ENCODE assay signal across 24 mouse cellular contexts in the genomic region with DNA sequence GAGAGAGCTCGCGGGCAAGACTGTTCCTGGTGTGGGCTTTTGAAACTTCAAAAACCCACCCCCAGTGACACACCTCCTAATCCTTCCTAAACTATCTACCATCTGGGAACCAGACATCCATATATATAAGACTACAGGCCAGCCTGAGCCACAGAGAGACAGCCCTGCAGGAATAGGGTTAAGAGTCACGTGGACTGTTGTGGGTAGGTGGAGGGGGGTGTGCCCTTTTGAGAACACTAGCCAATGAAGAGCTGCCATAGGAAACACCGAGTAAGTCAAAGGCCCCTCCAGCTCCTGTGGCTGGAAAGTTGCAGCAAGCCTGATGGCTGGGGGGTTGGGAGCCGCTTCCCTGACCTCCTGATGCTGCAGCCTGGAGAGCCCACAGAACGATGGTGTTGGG. TPM values are rescaled to one million over a fixed set of nuclear protein-coding genes. Genes with fewer than 3 reads are reported as not detected.
DNase-seq lines count a peak whose midpoint lies in the region; ATAC-seq and TF ChIP-seq lines count a peak whose summit lies in the region.
"Had no signal": no experiment of that assay in that cellular context is flagged by ENCODE, and none has a peak within 500 bp of the region (broad histone marks: within the 10 kb centered on the region; RNA-seq: fewer than 3 reads in every experiment).

No protein-coding gene starts in this region.

- no peak for TF ChIP-seq POLR2A in CH12.LX (IDR thresholded peaks at IDR 0.05; ENCODE audit: low read depth, low read length)

- no peak overlapping the region for H3K9ac ChIP-seq in limb, embryonic 11.5 days (ENCODE audit: low read length)
- no peak overlapping the region for H3K9ac ChIP-seq in CH12.LX (ENCODE audit: insufficient read depth, low read depth)
- H3K9ac ChIP-seq: embryonic facial prominence, embryonic 13.5 days; forebrain, embryonic 12.5 days; heart, embryonic 15.5 days; hindbrain, embryonic 13.5 days had no signal

- in situ Hi-C loops in CH12.LX (cut with MboI; ENCODE audit: low pct_ligation_motif_present, low pct_unique_long_range_greater_than_20kb, low sequenced_read_pairs): no loop called here

- TF ChIP-seq RAD21 in CH12.LX (IDR thresholded peaks at IDR 0.05; ENCODE audit: low read depth, low read length): no peak

- no peak overlapping the region for H3K4me3 ChIP-seq in limb, embryonic 11.5 days (ENCODE audit: low read depth, low read length)
- no peak overlapping the region for H3K4me3 ChIP-seq in limb, embryonic 10.5 days
- H3K4me3 ChIP-seq in C2C12 (ENCODE audit: insufficient read depth, poor library complexity, severe bottlenecking): no peak overlapping the region
- no peak overlapping the region for H3K4me3 ChIP-seq in CH12.LX (replicated peaks in 1 of 3; ENCODE audit: low read depth in 2 of 3, low read length in 2 of 3, poor library complexity in 1 of 3)
- H3K4me3 ChIP-seq: embryonic facial prominence, embryonic 13.5 days; forebrain, embryonic 12.5 days; heart, adult 2 months; heart, embryonic 15.5 days; hindbrain, embryonic 13.5 days had no signal

- no peaks in the 10 kb centered on the region for H3K79me3 ChIP-seq in C2C12 (ENCODE audit: low read depth)

- no peak overlapping the region for H3K4me2 ChIP-seq in limb, embryonic 11.5 days (ENCODE audit: low read depth, severe bottlenecking)
- no peak overlapping the region for H3K4me2 ChIP-seq in CH12.LX (ENCODE audit: insufficient read depth, low read depth, poor library complexity, severe bottlenecking)
- H3K4me2 ChIP-seq: embryonic facial prominence, embryonic 13.5 days; forebrain, embryonic 12.5 days; heart, embryonic 11.5 days; heart, embryonic 15.5 days; hindbrain, embryonic 13.5 days had no signal

- WGBS in limb, embryonic 11.5 days: 32% methylated on average over 6 of the region's 6 CpGs
- 38% methylated on average over 6 of the region's 6 CpGs for WGBS in limb, embryonic 10.5 days

- H3ac ChIP-seq in C2C12 (ENCODE audit: control insufficient read depth, insufficient read length, low read depth): no peak overlapping the region

- dilution Hi-C loops in CH12.LX (cut with MboI; ENCODE audit: extremely low pct_ligation_motif_present, extremely low pct_unique_long_range_greater_than_20kb, low sequenced_read_pairs): no loop called here

- H3K36me3 ChIP-seq in limb, embryonic 11.5 days (ENCODE audit: control insufficient read depth, insufficient read depth, low read length): no peaks in the 10 kb centered on the region
- H3K36me3 ChIP-seq in limb, embryonic 10.5 days: no peaks in the 10 kb centered on the region
- H3K36me3 ChIP-seq in C2C12 (ENCODE audit: control insufficient read depth, insufficient read depth) (no peaks in the 10 kb centered on the region), CH12.LX (replicated peaks in 1 of 2; ENCODE audit: control insufficient read depth in 1 of 2, insufficient read depth in 1 of 2, low read length in 1 of 2) (no peaks in the 10 kb centered on the region)
- H3K36me3 ChIP-seq: embryonic facial prominence, embryonic 13.5 days; forebrain, embryonic 12.5 days; heart, embryonic 15.5 days; hindbrain, embryonic 13.5 days had no signal

- H3K27me3 ChIP-seq in limb, embryonic 11.5 days (ENCODE audit: control insufficient read depth, insufficient read depth, low read length): no peaks in the 10 kb centered on the region
- no peaks in the 10 kb centered on the region for H3K27me3 ChIP-seq in limb, embryonic 10.5 days (ENCODE audit: low read depth, poor library complexity, severe bottlenecking)
- H3K27me3 ChIP-seq in C2C12 (ENCODE audit: control insufficient read depth, insufficient read depth, insufficient read length) (peaks cover 4% of the 10 kb centered on the region), CH12.LX (replicated peaks) (peaks cover 91% of the 10 kb centered on the region)
- H3K27me3 ChIP-seq: embryonic facial prominence, embryonic 13.5 days; heart, embryonic 15.5 days; hindbrain, embryonic 13.5 days; Patski had no signal

- H3K27ac ChIP-seq in limb, embryonic 11.5 days (replicated peaks; ENCODE audit: low read depth, low read length): no peak overlapping the region
- no peak overlapping the region; the same call in 1 of the 2 replicates for H3K27ac ChIP-seq in limb, embryonic 10.5 days
- H3K27ac ChIP-seq in CH12.LX (ENCODE audit: insufficient read depth, low read depth): no peak overlapping the region
- H3K27ac ChIP-seq: embryonic facial prominence, embryonic 13.5 days; forebrain, embryonic 12.5 days; heart, adult 2 months; heart, embryonic 15.5 days; hindbrain, embryonic 13.5 days; hindbrain, postnatal 0 days had no signal

- peak; percentile 68; the same call in 1 of the 2 replicates for ATAC-seq in limb, embryonic 11.5 days (ENCODE audit: insufficient number of reproducible peaks, low FRiP score, low TSS enrichment, low read depth)
- ATAC-seq: CD4-positive, CD25-positive, alpha-beta regulatory T cell, adult 4 months; forebrain, embryonic 16.5 days; hindbrain, postnatal 0 days; Patski had no signal

- DNase-seq in limb, embryonic 11.5 days (ENCODE audit: low spot score): no peak
- DNase-seq in limb, embryonic 10.5 days (ENCODE audit: low spot score): no peak
- DNase-seq in CH12.LX (ENCODE audit: extremely low read depth) (no peak), adipocyte (ENCODE audit: low spot score) (peak; percentile 82)
- no peak for DNase-seq in heart, adult 11 months
- DNase-seq in layer of hippocampus, adult 11-12 months (ENCODE audit: low spot score): no peak
- DNase-seq: adrenal gland, postnatal 10 days; cerebellum, adult 11 months; cerebellum, adult 8-10 months; cerebellum, postnatal 14 days; gastrocnemius, postnatal 10 days; heart, adult 2 months; heart, postnatal 14 days had no signal

- H3K79me2 ChIP-seq in C2C12 (ENCODE audit: control insufficient read depth, insufficient read depth): no peaks in the 10 kb centered on the region
- no peaks in the 10 kb centered on the region for H3K79me2 ChIP-seq in CH12.LX (replicated peaks; ENCODE audit: control insufficient read depth, extremely low read depth, insufficient read depth, poor library complexity, severe bottlenecking)

- no peaks in the 10 kb centered on the region for H3K9me3 ChIP-seq in limb, embryonic 11.5 days (ENCODE audit: control insufficient read depth, low read length)
- H3K9me3 ChIP-seq in limb, embryonic 10.5 days (replicated peaks): no peaks in the 10 kb centered on the region
- H3K9me3 ChIP-seq in CH12.LX (replicated peaks; ENCODE audit: low read length): peaks cover 12% of the 10 kb centered on the region
- H3K9me3 ChIP-seq: embryonic facial prominence, embryonic 13.5 days; forebrain, embryonic 12.5 days; heart, embryonic 15.5 days; hindbrain, embryonic 13.5 days had no signal

- no peaks in the 10 kb centered on the region for H3K4me1 ChIP-seq in limb, embryonic 11.5 days (ENCODE audit: control insufficient read depth, insufficient read depth, low read length)
- peaks cover 8% of the 10 kb centered on the region for H3K4me1 ChIP-seq in limb, embryonic 10.5 days
- no peaks in the 10 kb centered on the region for H3K4me1 ChIP-seq in CH12.LX (ENCODE audit: control insufficient read depth in 1 of 2, insufficient read depth in 2 of 2)
- H3K4me1 ChIP-seq: forebrain, embryonic 12.5 days had no signal

- no peak for TF ChIP-seq CTCF in C2C12 (IDR thresholded peaks at IDR 0.05; ENCODE audit: control insufficient read depth, insufficient read depth, insufficient read length)
- no peak for TF ChIP-seq CTCF in CH12.LX (conservative IDR thresholded peaks at IDR 0.05 in 1 of 2, IDR thresholded peaks at IDR 0.05 in 1 of 2; ENCODE audit: low read depth in 2 of 2, low read length in 2 of 2)

- no peak for TF ChIP-seq EP300 in CH12.LX (IDR thresholded peaks at IDR 0.05; ENCODE audit: low read length)

TF ChIP-seq in C2C12, 6 proteins besides CTCF, POLR2A, EP300 and RAD21:
- peak; percentile 31 for TF ChIP-seq USF1 (IDR thresholded peaks at IDR 0.05; ENCODE audit: low read depth)
- no peak for TF ChIP-seq CEBPB (IDR thresholded peaks at IDR 0.05; ENCODE audit: low read depth)

TF ChIP-seq in CH12.LX, 34 proteins besides CTCF, POLR2A, EP300 and RAD21:
- TF ChIP-seq USF1 (IDR thresholded peaks at IDR 0.05; ENCODE audit: low read depth, low read length) (0 out of 2 replicates have a peak, but pooled peaks have one; percentile 19), IRF4 (IDR thresholded peaks at IDR 0.05; ENCODE audit: low read depth, low read length) (no peak), ZC3H11A (IDR thresholded peaks at IDR 0.05; ENCODE audit: low read depth, low read length) (no peak), POLR2AphosphoS2 (IDR thresholded peaks at IDR 0.05; ENCODE audit: low read depth, low read length) (no peak), MYC (IDR thresholded peaks at IDR 0.05; ENCODE audit: low read depth, low read length) (no peak), KAT2A (IDR thresholded peaks at IDR 0.05; ENCODE audit: insufficient replicate concordance, low read length) (no peak), RCOR1 (conservative IDR thresholded peaks at IDR 0.05; ENCODE audit: low read depth, low read length) (no peak)

RNA-seq across cellular contexts. Expression of a gene that starts 13.8 kb away (rescaled TPM):
- 15.0 and 15.9 TPM in 2 replicates for polyA plus RNA-seq in limb, embryonic 11.5 days (2014; fragmentation: Nextera tagmentation; extraction: Ambion mirVana)
- 16.6 and 19.4 TPM in 2 replicates for polyA plus RNA-seq in limb, embryonic 10.5 days (2016; fragmentation: Nextera tagmentation; extraction: Ambion mirVana)
- 7.3 TPM for polyA plus RNA-seq in C2C12 (2012; fragmentation: generic; extraction: Trizol)
- 13.0 and 17.0 TPM in 2 replicates for total RNA-seq in CH12.LX (2012; rRNA removed)
- total RNA-seq in CH12.LX (2014; rRNA removed): 1.3 and 2.1 TPM in 2 replicates
- polyA plus RNA-seq in CH12.LX (2012; ENCODE audit: insufficient read length, low read depth): 1.4 and 1.7 TPM in 2 replicates

RNA-seq across cellular contexts. Expression of a gene that starts 23.6 kb away (rescaled TPM):
- 4.5 and 7.4 TPM in 2 replicates for polyA plus RNA-seq in limb, embryonic 11.5 days (2014; fragmentation: Nextera tagmentation; extraction: Ambion mirVana)
- 1.3 and 3.8 TPM in 2 replicates for polyA plus RNA-seq in limb, embryonic 10.5 days (2016; fragmentation: Nextera tagmentation; extraction: Ambion mirVana)
- polyA plus RNA-seq in C2C12 (2012; fragmentation: generic; extraction: Trizol): 0.11 TPM
- total RNA-seq in CH12.LX (2012; rRNA removed): not detected in 2 replicates
- not detected in 2 replicates for total RNA-seq in CH12.LX (2014; rRNA removed)
- polyA plus RNA-seq in CH12.LX (2012; ENCODE audit: insufficient read length, low read depth): not detected in 2 replicates
- total RNA-seq: hematopoietic stem cell, adult 5-6 weeks had no signal
- polyA plus RNA-seq: CD4-positive, CD25-positive, alpha-beta regulatory T cell, adult 4 months had no signal

RNA-seq across cellular contexts. Expression of a gene that starts 51.1 kb away (rescaled TPM):
- polyA plus RNA-seq in limb, embryonic 11.5 days (2014; fragmentation: Nextera tagmentation; extraction: Ambion mirVana): 130 and 135 TPM in 2 replicates
- 160 and 168 TPM in 2 replicates for polyA plus RNA-seq in limb, embryonic 10.5 days (2016; fragmentation: Nextera tagmentation; extraction: Ambion mirVana)
- 71.1 TPM for polyA plus RNA-seq in C2C12 (2012; fragmentation: generic; extraction: Trizol)
- 38.5 and 41.5 TPM in 2 replicates for total RNA-seq in CH12.LX (2012; rRNA removed)
- 13.0 and 14.6 TPM in 2 replicates for total RNA-seq in CH12.LX (2014; rRNA removed)
- polyA plus RNA-seq in CH12.LX (2012; ENCODE audit: insufficient read length, low read depth): 32.4 and 40.3 TPM in 2 replicates
